Mouse (Mus musculus) frontal cortex, postnatal 10 days (tissue): ENCODE measurements around the gene En1.

Source experiments
- DNase-seq, 2 experiments: peaks; one replicate each; pipeline ENCODE4 v3.0.0; 2022; ENCODE audit warnings: low spot score in 2 of 2, mixed read lengths in 1 of 2

Gene En1

DNA sequence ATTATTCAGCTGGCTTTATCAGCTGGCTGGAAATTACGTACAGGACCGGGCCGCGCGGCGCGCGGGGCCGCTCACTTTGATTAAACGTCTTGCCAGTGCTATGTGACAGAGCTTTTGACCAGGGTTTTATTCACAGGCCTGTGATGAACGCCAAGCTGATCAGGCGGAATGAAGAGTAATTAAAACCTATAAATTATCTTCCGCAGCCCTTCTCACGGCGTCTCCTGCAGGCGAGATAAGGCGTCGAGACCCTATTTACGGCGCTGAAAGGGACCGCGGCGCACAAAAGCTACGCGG is 2.1 kb upstream of the En1 start:
- DNase-seq: no peak

- no peak for DNase-seq
These were observed 1.5 kb upstream of the En1 start for GRCm38 (mm10) chr1:120600516-120601252.

DNA sequence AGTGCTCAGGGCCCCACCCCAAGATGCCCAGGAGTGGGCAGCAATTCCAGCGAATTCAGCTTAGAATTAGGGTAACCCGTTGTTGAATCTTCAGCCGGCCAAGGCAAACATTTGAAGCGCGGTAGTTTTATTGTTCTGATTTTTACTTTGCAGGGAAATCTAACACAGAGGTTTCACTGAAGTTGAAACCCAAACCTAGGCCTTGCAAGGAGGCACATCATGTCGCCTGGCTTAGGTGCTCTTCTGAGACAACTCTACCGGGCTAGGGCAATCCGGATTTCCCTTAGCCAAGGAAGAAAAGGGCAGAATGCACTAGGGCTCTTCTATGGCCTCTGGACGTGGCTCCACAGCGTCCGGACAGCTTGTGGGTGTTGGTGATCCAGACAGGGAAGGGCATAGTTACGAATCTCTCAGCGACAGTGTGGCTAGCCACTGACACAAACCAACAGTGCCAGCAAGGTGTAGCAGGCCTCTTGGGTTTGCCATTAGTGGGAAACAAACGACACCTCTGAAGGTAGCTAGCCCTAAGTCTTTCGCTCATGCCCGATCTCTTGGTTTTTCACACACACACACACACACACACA is 873 bp upstream of the En1 start:
- no peak for DNase-seq

DNA sequence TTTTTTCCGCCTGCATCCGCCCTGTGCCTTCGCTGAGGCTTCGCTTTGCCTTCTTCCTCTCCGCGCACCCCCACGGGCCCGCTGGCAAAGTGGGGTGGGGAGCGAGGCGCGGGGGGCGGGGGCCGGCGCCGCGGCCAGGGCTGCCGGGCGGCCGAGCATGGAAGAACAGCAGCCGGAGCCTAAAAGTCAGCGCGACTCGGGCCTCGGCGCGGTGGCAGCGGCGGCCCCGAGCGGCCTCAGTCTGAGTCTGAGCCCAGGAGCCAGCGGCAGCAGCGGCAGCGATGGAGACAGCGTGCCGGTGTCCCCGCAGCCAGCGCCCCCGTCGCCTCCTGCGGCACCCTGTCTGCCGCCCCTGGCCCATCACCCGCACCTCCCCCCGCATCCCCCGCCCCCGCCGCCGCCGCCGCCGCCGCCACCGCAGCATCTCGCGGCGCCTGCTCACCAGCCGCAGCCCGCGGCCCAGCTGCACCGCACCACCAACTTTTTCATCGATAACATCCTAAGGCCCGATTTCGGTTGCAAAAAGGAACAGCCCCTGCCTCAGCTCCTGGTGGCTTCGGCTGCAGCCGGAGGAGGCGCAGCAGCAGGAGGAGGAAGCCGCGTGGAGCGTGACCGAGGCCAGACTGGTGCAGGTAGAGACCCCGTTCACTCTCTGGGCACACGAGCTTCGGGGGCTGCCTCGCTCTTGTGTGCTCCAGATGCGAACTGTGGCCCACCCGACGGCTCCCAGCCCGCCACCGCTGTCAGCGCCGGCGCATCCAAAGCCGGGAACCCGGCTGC is 848 bp downstream of the En1 start:
- DNase-seq: no peak

DNA sequence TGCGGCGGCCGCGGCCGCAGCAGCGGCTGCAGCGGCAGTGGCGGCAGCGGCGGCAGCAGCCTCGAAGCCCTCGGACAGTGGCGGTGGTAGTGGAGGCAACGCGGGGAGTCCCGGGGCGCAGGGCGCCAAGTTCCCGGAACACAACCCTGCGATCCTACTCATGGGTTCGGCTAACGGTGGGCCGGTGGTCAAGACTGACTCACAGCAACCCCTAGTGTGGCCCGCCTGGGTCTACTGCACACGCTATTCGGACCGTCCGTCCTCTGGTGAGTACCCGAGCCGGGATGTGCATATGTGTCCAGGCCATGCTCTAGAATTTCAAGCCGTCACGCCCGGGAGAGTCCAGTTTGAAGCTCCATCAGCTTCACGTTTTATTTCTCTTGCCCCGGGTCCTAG is 1.4 kb downstream of the En1 start:
- DNase-seq: no peak

DNA sequence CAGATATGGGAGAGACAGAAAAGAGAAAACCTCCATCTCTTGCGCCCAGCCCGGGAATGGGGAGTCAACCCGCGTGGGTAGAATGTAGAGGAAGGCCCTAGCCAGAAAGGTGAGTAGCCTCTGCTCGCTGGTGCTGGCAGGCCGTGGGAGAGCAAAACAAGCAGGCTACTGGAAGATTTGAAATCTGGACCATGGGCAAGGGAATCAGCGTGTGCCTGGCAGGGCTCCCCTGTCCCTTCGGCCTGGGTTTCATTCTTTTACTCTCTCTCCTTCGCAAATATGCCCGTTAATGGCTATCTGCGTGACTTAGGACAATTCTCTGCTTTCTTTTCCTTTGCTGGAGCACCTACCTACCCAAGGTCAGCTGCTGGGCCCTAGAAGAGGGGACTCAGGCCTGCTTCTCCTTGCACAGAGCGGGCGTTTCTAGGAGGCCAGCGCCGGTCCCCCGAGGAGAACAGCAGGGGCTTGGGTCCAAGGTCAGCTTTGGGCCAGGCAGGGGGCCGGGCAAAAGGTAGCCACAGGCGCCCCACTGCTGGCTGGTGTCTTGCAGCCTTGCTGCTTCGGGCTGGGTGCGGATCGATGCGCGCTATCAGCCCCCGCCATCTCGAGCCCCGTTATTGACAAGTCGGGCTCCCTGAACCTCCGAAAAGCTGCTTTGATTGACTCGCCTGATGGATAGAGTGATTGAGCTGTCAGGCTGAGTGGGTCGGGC is 2.4 kb downstream of the En1 start:
- no peak for DNase-seq

- no peak for DNase-seq
These were observed 2.9 kb downstream of the En1 start for GRCm38 (mm10) chr1:120605143-120605435.

GRCm38 (mm10) chr1:120605521-120606310 is 3.5 kb downstream of the En1 start:
- DNase-seq: no peak

DNA sequence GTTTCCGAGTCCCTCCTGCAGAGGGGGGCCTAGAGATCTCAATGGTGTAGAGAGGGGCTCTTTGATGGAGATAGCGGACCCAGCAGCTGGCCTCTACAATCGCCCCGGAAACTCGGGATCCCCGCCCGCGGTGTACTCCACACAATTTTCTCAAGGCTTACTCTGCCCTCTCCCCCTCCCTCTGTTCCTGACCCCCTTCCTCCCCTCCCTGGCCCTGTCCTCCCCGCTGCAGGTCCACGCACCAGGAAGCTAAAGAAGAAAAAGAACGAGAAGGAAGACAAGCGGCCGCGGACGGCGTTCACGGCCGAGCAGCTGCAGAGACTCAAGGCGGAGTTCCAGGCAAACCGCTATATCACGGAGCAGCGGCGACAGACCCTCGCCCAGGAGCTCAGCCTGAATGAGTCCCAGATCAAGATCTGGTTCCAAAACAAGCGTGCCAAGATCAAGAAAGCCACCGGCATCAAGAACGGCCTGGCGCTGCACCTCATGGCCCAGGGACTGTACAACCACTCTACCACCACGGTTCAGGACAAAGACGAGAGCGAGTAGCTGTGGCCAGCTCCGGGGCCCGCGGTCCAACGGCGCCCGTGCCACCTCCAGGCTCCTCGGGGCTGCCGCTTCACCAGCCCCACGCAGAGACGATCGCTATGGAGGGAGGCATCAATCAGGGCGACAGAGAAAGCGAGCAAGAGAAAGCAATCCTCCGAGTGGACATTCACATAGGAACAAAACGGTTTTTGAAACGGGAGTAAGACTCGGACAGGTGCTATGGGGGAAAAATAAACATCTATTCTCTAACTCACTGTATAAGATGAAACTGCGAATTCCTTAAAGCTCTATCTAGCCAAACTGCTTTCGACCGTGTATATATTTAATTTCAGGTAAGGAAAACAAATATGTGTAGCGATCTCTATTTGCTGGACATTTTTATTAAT is 4.7 kb downstream of the En1 start:
- DNase-seq: no peak

DNA sequence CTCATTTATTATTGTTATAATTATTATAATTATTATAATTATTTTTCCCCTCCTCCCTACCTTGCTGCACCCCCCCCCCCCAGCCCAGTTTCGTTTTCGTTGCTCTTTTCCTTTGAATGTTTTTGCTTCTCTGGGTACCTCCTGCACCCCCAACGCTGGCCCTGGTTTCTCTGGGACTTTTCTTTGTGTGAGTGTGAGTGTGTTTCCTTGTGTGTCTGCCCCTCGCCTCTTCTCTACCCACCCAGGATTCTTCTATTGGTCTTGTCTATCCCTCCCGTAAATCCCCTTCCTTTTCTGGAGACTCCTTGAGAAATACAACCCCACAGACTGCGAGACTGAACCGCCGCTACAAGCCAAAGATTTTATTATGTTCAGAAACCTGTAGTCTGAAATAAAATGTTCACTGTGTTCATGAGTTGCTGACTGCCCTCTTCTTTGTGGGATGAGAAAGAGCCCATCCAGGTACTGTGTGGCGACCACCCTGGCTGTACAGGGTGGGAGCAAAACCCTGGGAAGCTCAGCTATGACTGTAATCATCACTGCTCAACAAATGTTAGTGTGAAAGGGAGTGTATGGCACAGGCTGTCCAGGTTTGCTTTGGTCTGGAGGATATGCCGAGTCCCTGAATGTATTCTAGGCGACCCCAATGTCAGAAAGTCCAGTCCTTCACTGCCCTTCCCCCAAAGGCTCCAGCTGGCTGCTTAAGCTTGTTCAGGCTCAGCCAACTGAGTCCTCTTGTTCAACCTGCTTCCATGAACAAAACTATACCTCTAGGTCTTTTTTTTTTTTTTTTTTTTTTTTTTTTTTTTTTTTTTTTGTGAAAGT is 5.6 kb downstream of the En1 start:
- DNase-seq: no peak

DNA sequence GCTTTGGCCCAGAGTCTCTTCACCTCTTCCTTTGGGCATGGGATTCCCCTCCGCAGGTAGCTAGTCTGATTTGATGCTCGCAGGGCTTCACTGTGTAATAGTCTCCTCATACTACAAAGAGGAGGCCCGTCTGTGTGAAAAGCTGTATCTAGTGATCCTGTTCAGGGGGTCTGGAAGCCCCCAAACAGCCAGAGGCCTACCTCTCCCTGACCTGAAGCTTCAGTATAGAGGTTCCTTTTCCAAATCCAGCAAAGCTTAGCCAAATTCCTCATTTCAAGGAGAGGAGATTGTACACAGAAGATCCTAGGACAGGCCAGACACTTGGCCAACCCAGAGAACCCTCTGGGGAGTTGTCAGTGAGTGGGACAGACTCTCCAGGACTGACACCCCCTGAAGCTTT is 6.2 kb downstream of the En1 start:
- DNase-seq: no peak

GRCm38 (mm10) chr1:120609611-120610010 is 7.4 kb downstream of the En1 start:
- no peak for DNase-seq

- no peak for DNase-seq
These were observed 11.5 kb downstream of the En1 start for GRCm38 (mm10) chr1:120613461-120614306.

- no peak for DNase-seq
These were observed 12.3 kb downstream of the En1 start for GRCm38 (mm10) chr1:120614307-120615100.

DNA sequence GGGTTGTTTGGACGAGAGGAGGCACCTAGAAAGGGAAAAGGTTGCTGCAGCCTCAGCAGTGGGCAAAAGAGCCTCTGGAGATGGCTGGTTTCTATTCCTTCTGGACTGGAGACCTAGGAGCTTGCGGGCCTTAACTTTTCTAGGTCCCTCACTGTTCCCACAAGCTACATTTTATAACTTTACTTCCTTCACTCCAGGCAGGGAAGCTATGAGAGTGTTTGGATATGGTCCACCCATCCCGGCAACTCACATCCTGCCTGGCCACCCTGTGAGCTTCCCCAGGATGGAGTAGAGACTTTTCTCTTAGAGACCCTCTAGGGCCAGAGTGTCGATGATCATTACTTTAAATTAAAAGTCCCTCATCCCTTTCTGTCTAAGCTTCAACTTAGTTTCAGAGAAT is 13.3 kb downstream of the En1 start:
- DNase-seq: no peak

GRCm38 (mm10) chr1:120615927-120616326 is 13.7 kb downstream of the En1 start:
- DNase-seq: no peak

- no peak for DNase-seq
These were observed 19.2 kb downstream of the En1 start for GRCm38 (mm10) chr1:120621383-120621782.

DNA sequence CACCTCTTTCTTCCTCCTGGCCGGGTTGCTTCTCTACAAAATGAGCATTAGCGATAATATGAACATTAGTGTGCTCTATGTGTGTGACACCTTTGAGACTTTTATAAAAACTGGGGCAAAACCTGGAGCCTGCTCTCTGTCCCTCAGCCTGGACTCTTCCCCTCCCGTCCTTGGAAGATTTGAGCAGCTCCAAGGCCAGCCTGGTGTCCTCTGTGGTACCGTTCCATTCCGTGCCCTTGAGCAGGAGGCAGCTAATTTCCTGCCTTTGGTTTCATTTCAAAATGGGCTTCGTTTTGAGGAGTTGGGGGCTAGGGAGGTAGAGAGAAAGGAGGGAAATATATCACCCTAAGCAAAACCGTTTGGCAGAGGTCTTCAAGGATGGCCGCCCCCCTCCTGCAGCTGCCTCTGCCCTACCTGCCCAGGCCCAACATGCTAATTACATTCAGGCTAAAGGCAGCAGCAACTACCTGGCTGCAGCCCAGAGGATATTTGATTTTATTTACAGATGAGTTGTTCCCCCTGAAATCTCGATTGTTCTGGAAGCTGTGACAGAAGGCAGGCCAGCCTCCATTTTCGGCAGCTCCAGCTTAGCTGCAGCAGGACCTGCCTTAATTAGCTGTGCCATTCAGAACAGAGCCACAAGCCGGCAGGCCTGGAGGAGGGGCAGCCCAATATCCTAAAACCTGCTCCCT is 24.9 kb downstream of the En1 start:
- no peak for DNase-seq
